Mouse (Mus musculus): ENCODE data around the gene Dact3.

Dact3 gene

DNA sequence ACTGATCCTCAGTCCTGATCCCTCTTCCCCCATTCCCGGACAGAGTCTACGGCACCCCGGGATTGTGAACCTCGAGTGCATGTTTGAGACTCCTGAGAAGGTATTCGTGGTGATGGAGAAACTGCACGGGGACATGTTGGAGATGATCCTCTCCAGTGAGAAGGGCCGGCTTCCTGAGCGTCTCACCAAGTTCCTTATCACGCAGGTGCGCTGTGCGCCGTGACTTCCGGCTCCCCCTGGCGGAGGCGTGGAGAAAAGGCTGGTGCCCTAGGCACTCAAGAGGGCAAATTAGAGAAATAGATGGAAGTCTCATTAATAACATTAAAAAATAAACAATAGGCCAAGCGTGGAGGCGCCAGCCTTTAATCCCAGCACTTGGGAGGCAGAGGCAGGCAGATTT, 16.8 kb upstream of the Dact3 start:
- no peak for DNase-seq (ENCODE audit: low spot score in 2 of 2)

DNA sequence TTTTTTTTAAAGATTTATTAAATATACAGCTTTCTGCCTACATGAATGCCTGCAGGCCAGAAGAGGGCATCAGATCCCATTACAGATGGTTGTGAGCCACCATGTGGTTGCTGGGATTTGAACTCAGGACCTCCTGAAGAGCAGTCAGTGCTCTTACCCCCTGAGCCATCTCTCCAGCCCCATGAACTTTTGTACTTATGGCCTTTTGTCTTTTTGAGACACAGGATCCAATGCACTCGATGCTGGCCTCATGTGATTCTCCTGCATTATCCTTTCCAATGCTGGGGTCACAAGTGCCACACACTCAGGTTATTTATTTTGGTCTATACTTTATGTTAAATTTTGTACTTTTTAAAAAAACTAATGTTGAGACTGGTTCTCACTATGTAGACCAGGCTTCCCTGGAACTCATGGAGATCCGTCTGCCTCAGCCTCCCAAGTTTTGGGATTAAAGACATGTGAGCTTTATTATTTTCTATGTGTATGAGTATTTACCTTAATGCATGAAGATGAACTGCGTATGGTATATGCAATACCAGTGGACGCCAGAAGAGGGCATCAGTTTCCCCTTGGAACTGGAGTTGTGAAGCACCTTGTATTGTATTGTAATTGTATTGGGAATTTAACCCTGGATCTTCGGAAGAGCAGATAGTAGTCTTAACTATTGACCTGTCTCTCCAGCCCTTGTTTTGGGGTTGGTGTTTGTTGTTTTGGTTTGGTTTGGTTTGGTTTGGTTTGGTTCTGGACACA, 15.0 kb upstream of the Dact3 start:
- peak in 1 of 2 experiments; percentile 64 for DNase-seq (ENCODE audit: low spot score in 2 of 2)

- DNase-seq (ENCODE audit: low spot score in 2 of 2) = no peak
Observed at GRCm38 (mm10) chr7:16867488-16867887, 7.6 kb upstream of the Dact3 start.

- DNase-seq (ENCODE audit: low spot score in 2 of 2) = peak; percentile 96 to 97
Observed at GRCm38 (mm10) chr7:16869497-16869896, 5.6 kb upstream of the Dact3 start.

- no peak for DNase-seq (ENCODE audit: low spot score in 2 of 2)
Observed at GRCm38 (mm10) chr7:16871600-16871999, 3.5 kb upstream of the Dact3 start.

- DNase-seq (ENCODE audit: low spot score in 2 of 2) = no peak
Observed at GRCm38 (mm10) chr7:16872478-16872877, 2.6 kb upstream of the Dact3 start.

GRCm38 (mm10) chr7:16873392-16873791, 1.7 kb upstream of the Dact3 start:
- DNase-seq (ENCODE audit: low spot score in 2 of 2) = no peak

- peak in 1 of 2 experiments; percentile 81 for DNase-seq (ENCODE audit: low spot score in 2 of 2)
Observed at GRCm38 (mm10) chr7:16874190-16874589, 927 bp upstream of the Dact3 start.

- DNase-seq (ENCODE audit: low spot score in 2 of 2) = peak; percentile 100
Observed at GRCm38 (mm10) chr7:16874756-16875309, 284 bp upstream of the Dact3 start.

GRCm38 (mm10) chr7:16875326-16875725, 209 bp downstream of the Dact3 start:
- no peak for DNase-seq (ENCODE audit: low spot score in 2 of 2)

DNA sequence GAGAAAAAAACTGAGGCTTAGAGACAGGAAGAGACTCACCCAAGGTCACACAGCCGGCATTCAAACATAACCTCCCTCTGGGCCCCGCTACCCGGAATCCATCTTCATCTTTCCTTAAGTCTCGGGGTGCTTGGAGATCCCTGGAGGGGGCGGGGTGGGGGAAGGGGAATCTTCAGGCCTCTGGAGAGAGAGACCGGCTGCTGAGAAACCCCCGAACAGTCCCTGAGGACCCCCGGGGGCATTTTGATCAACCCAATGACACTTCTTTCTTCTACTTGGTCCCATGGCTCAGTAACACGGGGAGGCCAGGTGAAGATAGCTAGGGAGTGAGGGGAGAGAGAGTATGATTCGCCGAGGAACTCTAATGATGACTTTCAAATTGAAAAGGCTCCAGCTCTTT, 889 bp downstream of the Dact3 start:
- no peak for DNase-seq (ENCODE audit: low spot score in 2 of 2)

DNA sequence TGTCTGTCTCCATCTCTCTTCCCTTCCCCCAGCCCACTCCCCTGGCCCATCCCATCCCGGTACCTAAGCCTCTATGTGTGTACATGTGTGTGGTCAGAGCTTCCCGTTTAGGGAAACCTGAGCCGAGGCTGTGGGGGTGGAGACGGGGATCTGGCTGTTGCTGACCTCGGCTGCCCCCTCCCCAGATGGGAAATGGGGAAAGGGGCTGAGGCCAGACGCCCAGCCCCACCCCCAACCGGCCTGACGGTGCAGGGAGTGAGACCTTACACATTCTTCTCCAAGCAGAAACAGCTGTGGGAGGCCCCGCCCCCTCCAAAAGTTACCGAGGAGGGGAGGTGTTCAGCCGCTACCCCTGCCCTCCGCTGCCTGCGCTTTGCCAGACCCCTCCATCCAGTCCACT, 1.5 kb downstream of the Dact3 start:
- DNase-seq (ENCODE audit: low spot score in 2 of 2) = no peak

DNA sequence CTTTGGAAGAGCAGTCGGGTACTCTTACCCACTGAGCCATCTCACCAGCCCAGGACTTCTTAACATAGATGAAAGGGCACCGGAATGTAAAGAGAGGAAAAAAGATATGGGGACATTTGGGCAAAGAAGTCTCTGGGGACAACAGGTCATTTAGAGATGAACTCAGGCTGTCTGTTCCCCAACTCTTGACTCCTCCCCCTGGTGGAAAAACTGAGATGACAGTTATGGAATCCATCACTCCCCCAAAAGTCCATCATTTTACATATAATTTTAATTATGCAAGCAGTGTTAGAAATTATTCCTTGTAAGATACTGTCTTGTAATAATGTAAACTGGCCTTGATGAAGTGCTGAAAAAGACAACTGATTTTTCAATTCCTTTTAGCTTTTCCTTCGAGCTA, 2.6 kb downstream of the Dact3 start:
- no peak for DNase-seq (ENCODE audit: low spot score in 2 of 2)

GRCm38 (mm10) chr7:16879796-16880547, 4.9 kb downstream of the Dact3 start:
- DNase-seq (ENCODE audit: low spot score in 2 of 2) = peak in 1 of 2 experiments; percentile 48

GRCm38 (mm10) chr7:16880615-16881014, 5.5 kb downstream of the Dact3 start:
- no peak for DNase-seq (ENCODE audit: low spot score in 2 of 2)

- no peak for DNase-seq (ENCODE audit: low spot score in 2 of 2)
Observed at GRCm38 (mm10) chr7:16883162-16883561, 8.0 kb downstream of the Dact3 start.

- DNase-seq (ENCODE audit: low spot score in 2 of 2) = no peak
Observed at GRCm38 (mm10) chr7:16884334-16884733, 9.2 kb downstream of the Dact3 start.

DNA sequence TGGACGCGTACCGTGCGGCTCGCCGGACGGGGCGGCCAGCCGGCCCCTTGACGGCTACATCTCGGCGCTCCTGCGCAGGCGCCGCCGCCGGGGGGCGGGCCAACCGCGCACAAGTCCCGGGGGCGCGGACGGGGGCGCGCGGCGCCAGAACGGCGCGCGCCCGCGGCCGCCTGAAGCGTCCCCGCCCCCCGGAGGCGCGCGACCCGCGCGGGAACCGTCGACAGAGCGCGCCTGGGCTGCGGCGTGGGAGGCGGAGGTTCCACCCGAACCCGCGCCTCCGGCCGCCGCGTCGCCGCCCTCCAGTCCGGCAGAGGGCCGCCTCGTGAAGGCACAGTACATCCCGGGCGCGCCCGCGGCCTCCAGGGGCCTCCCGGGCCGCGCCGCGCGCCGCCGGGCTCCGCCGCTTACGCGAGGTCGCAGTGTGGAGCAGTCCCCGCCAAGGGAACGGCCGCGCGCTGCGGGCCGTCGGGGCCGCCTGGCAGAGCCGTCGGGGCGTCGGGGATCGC, 10.2 kb downstream of the Dact3 start:
- no peak for DNase-seq (ENCODE audit: low spot score in 2 of 2)

DNA sequence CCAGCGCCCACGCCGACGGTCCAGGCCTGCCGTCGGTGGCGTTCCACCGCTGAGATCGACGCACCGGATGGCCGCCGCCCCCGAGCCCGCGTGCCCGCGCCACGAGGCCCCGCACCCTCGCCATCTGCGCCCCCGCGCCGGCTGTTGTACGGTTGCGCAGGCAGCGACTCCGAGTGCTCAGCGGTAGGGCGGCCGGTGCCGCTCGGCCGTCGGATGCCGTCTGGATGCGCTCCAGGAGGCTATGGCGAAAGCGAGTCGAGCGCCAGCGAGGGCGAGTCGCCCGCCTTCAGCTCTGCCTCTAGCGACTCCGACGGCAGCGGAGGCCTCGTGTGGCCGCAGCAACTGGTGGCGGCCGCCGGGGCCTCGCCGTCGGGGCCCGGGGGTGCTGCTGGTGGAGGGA, 10.8 kb downstream of the Dact3 start:
- no peak for DNase-seq (ENCODE audit: low spot score in 2 of 2)

- DNase-seq (ENCODE audit: low spot score in 2 of 2) = no peak
Observed at GRCm38 (mm10) chr7:16890536-16890935, 15.4 kb downstream of the Dact3 start.

GRCm38 (mm10) chr7:16890944-16891343, 15.8 kb downstream of the Dact3 start:
- DNase-seq (ENCODE audit: low spot score in 2 of 2) = no peak

DNA sequence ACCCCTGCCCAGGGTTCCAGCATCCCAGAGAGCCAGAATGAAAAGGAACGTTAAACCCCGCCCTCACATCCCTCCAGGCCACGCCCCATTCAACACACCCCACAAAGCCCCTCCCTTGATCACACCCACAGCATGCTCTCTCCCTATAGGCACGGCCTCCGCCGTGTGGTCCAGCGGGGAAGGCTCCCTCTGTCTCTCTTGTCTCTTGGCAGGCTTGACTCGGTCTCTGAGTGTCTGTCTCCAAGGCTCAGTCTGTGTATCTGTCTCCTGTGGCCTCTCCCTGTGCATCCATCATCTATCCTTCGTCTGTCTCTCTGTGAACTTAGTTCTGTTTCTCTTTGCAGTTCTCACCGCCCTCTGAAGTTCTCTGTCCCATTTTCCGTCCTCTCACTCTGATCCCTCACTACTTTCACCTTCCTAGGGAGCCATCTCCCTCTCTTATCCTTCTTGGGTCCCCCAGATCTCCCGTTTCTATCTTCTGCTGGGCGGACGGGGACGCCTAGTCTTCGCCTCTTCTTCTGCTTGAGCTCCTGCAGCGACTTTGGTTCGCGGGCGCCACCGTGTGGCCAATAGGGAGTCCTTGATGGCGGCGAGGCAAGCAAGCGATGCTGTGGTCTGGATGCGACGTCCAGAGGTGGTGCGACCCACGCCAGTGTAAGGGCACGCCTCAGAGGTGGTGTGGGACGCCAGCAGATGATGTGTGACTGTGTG, 16.7 kb downstream of the Dact3 start, which contains the start of gene Gng8:
TSS of gene Gng8 (plus strand) at position 146 of the 711 bp plus-strand sequence.
- DNase-seq (ENCODE audit: low spot score in 2 of 2) = peak in 1 of 2 experiments; percentile 86
